Mouse (Mus musculus) CH12.LX (cell line): ENCODE measurements around the gene AC134908.4. TPM values are rescaled to one million over a fixed set of nuclear protein-coding genes. Genes with fewer than 3 reads are reported as not detected.

Experiments
- DNase-seq: peaks from one replicate; pipeline ENCODE4 v3.0.0-alpha.2; 2013; ENCODE audit errors: extremely low read depth
- H3K27ac ChIP-seq: 2 replicates; pipeline ENCODE4 v1.5.1; 2012; ENCODE audit warnings: low read depth, mild to moderate bottlenecking, control low read depth, moderate library complexity; ENCODE audit not compliant: insufficient read depth
- H3K27me3 ChIP-seq: replicated peaks from 2 replicates; pipeline ENCODE3; 2012; ENCODE audit warnings: inconsistent platforms
- H3K36me3 ChIP-seq, 2 experiments: replicated peaks in 1 of 2; 2 replicates each; pipeline versions ENCODE3 to v1.6.1; 2012; ENCODE audit warnings: inconsistent platforms in 1 of 2, low read length in 1 of 2, mild to moderate bottlenecking in 1 of 2, mixed read lengths in 1 of 2, moderate library complexity in 1 of 2; ENCODE audit not compliant: control insufficient read depth in 1 of 2, insufficient read depth in 1 of 2
- H3K4me1 ChIP-seq, 2 experiments: 2 replicates each; pipeline ENCODE4 v1.6.1; 2012; ENCODE audit warnings: inconsistent platforms in 1 of 2, moderate library complexity in 1 of 2; ENCODE audit not compliant: insufficient read depth in 2 of 2, control insufficient read depth in 1 of 2
- H3K4me2 ChIP-seq: 2 replicates; pipeline ENCODE4 v1.6.1; 2012; ENCODE audit warnings: low read depth, mild to moderate bottlenecking, control low read depth; ENCODE audit not compliant: poor library complexity, insufficient read depth, severe bottlenecking
- H3K4me3 ChIP-seq, 3 experiments: fragments of 150-350 bp in 1 of 3; sonication (generic) in 1 of 3; replicated peaks in 1 of 3; 2 replicates each; pipeline versions ENCODE3 to v1.5.1; 2011 to 2012; ENCODE audit warnings: low read depth in 2 of 3, low read length in 2 of 3, mild to moderate bottlenecking in 2 of 3, moderate library complexity in 2 of 3, control low read depth in 1 of 3, improper control_type of control experiment in 1 of 3, inconsistent platforms in 1 of 3, mixed read lengths in 1 of 3; ENCODE audit not compliant: poor library complexity in 1 of 3
- H3K79me2 ChIP-seq: replicated peaks from 2 replicates; pipeline ENCODE4 v1.6.1; 2012; ENCODE audit warnings: mild to moderate bottlenecking, moderate library complexity; ENCODE audit not compliant: control insufficient read depth, poor library complexity, insufficient read depth, severe bottlenecking; ENCODE audit errors: extremely low read depth
- H3K9ac ChIP-seq: 2 replicates; pipeline ENCODE4 v1.6.1; 2012; ENCODE audit warnings: low read depth, mild to moderate bottlenecking, control low read depth, moderate library complexity; ENCODE audit not compliant: insufficient read depth
- H3K9me3 ChIP-seq: replicated peaks from 2 replicates; pipeline ENCODE3; 2012; ENCODE audit warnings: low read length, inconsistent platforms, mixed read lengths
- BHLHE40 ChIP-seq: IDR thresholded peaks from 2 replicates; pipeline ENCODE4 v1.6.1; 2011; ENCODE audit warnings: mild to moderate bottlenecking, low read depth, low read length, improper control_type of control experiment
- CHD1 ChIP-seq: IDR thresholded peaks from 2 replicates; pipeline ENCODE4 v1.6.1; 2012; ENCODE audit warnings: low read depth, low read length, improper control_type of control experiment, inconsistent platforms
- CHD2 ChIP-seq: IDR thresholded peaks from 2 replicates; pipeline ENCODE4 v1.6.1; 2011; ENCODE audit warnings: low read length, improper control_type of control experiment
- CTCF ChIP-seq, 2 experiments: IDR thresholded peaks in 1 of 2; conservative IDR thresholded peaks in 1 of 2; 2 replicates each; pipeline ENCODE4 v1.5.1; 2011 to 2012; ENCODE audit warnings: low read depth in 2 of 2, low read length in 2 of 2, improper control_type of control experiment in 1 of 2, inconsistent platforms in 1 of 2, mild to moderate bottlenecking in 1 of 2, moderate library complexity in 1 of 2
- E2F4 ChIP-seq: IDR thresholded peaks from 2 replicates; pipeline ENCODE4 v1.6.1; 2011; ENCODE audit warnings: low read depth, low read length, improper control_type of control experiment; ENCODE audit not compliant: insufficient replicate concordance
- ETS1 ChIP-seq: conservative IDR thresholded peaks from 2 replicates; pipeline ENCODE4 v1.6.1; 2012; ENCODE audit warnings: low read depth, mild to moderate bottlenecking, inconsistent platforms, low read length, improper control_type of control experiment, moderate library complexity
- GABPA ChIP-seq: IDR thresholded peaks from 2 replicates; pipeline ENCODE4 v1.6.1; 2012; ENCODE audit warnings: low read depth, low read length, improper control_type of control experiment, inconsistent platforms; ENCODE audit not compliant: insufficient replicate concordance
- HCFC1 ChIP-seq: IDR thresholded peaks from 2 replicates; pipeline ENCODE4 v1.6.1; 2012; ENCODE audit warnings: low read depth, mild to moderate bottlenecking, inconsistent platforms, low read length, improper control_type of control experiment
- IRF4 ChIP-seq: IDR thresholded peaks from 2 replicates; pipeline ENCODE4 v1.6.1; 2014; ENCODE audit warnings: low read depth, mild to moderate bottlenecking, inconsistent platforms, low read length, improper control_type of control experiment
- JUND ChIP-seq: conservative IDR thresholded peaks from 2 replicates; pipeline ENCODE4 v1.6.1; 2011; ENCODE audit warnings: low read depth, low read length, improper control_type of control experiment
- KAT2A ChIP-seq: IDR thresholded peaks from 2 replicates; pipeline ENCODE4 v1.6.1; 2012; ENCODE audit warnings: low read length, improper control_type of control experiment, inconsistent platforms; ENCODE audit not compliant: insufficient replicate concordance
- MAFK ChIP-seq: IDR thresholded peaks from 2 replicates; pipeline ENCODE4 v1.6.1; 2011; ENCODE audit warnings: low read length, improper control_type of control experiment; ENCODE audit not compliant: insufficient replicate concordance
- MAZ ChIP-seq: IDR thresholded peaks from 2 replicates; pipeline ENCODE4 v1.6.1; 2012; ENCODE audit warnings: low read depth, mild to moderate bottlenecking, inconsistent platforms, low read length, improper control_type of control experiment, moderate library complexity
- MYC ChIP-seq: IDR thresholded peaks from 2 replicates; pipeline ENCODE4 v1.6.1; 2011; ENCODE audit warnings: low read depth, mild to moderate bottlenecking, improper control_type of control experiment, low read length
- PAX5 ChIP-seq: IDR thresholded peaks from 2 replicates; pipeline ENCODE4 v1.6.1; 2012; ENCODE audit warnings: low read length, inconsistent platforms, mixed read lengths
- POLR2AphosphoS2 ChIP-seq: IDR thresholded peaks from 2 replicates; pipeline ENCODE4 v1.6.1; 2011; ENCODE audit warnings: low read depth, low read length, improper control_type of control experiment
- RCOR1 ChIP-seq: conservative IDR thresholded peaks from 2 replicates; pipeline ENCODE4 v1.6.1; 2012; ENCODE audit warnings: low read depth, mild to moderate bottlenecking, inconsistent platforms, low read length, improper control_type of control experiment
- SIN3A ChIP-seq: IDR thresholded peaks from 2 replicates; pipeline ENCODE4 v1.6.1; 2012; ENCODE audit warnings: low read length, improper control_type of control experiment, inconsistent platforms
- SMC3 ChIP-seq: IDR thresholded peaks from 2 replicates; pipeline ENCODE4 v1.6.1; 2011; ENCODE audit warnings: low read depth, low read length, improper control_type of control experiment
- TCF12 ChIP-seq: IDR thresholded peaks from 2 replicates; pipeline ENCODE4 v1.6.1; 2014; ENCODE audit warnings: low read depth, mild to moderate bottlenecking, inconsistent platforms, low read length, improper control_type of control experiment
- ZC3H11A ChIP-seq: IDR thresholded peaks from 2 replicates; pipeline ENCODE4 v1.6.1; 2012; ENCODE audit warnings: low read depth, mild to moderate bottlenecking, inconsistent platforms, low read length, improper control_type of control experiment
- ZKSCAN1 ChIP-seq: IDR thresholded peaks from 2 replicates; pipeline ENCODE4 v1.6.1; 2012; ENCODE audit warnings: low read depth, inconsistent platforms, low read length, improper control_type of control experiment, borderline replicate concordance
- ZMIZ1 ChIP-seq: IDR thresholded peaks from 2 replicates; pipeline ENCODE4 v1.6.1; 2012; ENCODE audit warnings: low read depth, mild to moderate bottlenecking, inconsistent platforms, low read length, improper control_type of control experiment
- ZNF384 ChIP-seq: IDR thresholded peaks from 2 replicates; pipeline ENCODE4 v1.6.1; 2012; ENCODE audit warnings: low read depth, low read length, improper control_type of control experiment, inconsistent platforms
- dilution Hi-C: fragments of 300-500 bp; cut with MboI; formaldehyde crosslinking; loops from 2 replicates; pipeline ENCODE4 v1.14.3; 2020; ENCODE audit warnings: low sequenced_read_pairs; ENCODE audit not compliant: extremely low pct_unique_long_range_greater_than_20kb, extremely low pct_ligation_motif_present
- in situ Hi-C: fragments of 300-500 bp; cut with MboI; formaldehyde crosslinking; loops from 3 replicates; pipeline ENCODE4 v1.14.3; 2019; ENCODE audit warnings: low sequenced_read_pairs, low pct_ligation_motif_present, low pct_unique_long_range_greater_than_20kb, mixed read lengths
- polyA plus RNA-seq: library from polyadenylated mRNA; unstranded; fragments of >175 nt; gene quantifications from 2 replicates; pipeline ENCODE4 v1.2.1, GENCODE M21; 2012; ENCODE audit warnings: low read depth; ENCODE audit not compliant: insufficient read length
- total RNA-seq, 2 experiments: library from RNA; depleted of rRNA; stranded (reverse); fragments of 300-350 nt in 1 of 2; fragments of >200 nt in 1 of 2; gene quantifications; 2 replicates each; pipeline ENCODE4 v1.2.3; 2012 to 2014

Gene AC134908.4
- total and polyA plus RNA-seq, 3 experiments = not detected

DNA sequence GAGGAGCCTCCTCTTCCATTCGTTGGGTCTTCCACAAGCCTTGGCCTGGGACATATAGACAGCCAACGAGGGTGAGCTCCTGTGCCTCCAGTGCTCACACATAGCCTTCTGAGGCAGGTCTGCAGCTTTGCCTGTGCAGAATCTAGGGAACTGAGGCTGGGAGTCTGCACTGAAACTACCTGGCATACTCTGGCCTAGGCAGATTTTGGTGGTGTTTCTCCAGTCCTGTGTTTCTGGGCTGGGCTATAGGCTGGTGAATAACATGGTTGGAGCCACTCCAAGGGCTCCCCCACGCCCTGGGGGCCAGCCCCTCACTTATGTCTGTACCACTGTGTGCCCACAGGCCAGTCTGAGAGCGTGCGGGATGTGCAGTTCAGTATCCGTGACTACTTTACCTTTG is 29.9 kb upstream of the AC134908.4 start:
- no peak for TF ChIP-seq ZMIZ1
- no peak for TF ChIP-seq RCOR1
- TF ChIP-seq ETS1 = no peak
- no peak for TF ChIP-seq CTCF (conservative IDR thresholded peaks at IDR 0.05 in 1 of 2, IDR thresholded peaks at IDR 0.05 in 1 of 2; ENCODE audit: low read depth in 2 of 2, low read length in 2 of 2)
- TF ChIP-seq SIN3A = no peak
- no peak for TF ChIP-seq PAX5
- TF ChIP-seq CHD2 = no peak
- TF ChIP-seq ZC3H11A = no peak
- no peak for TF ChIP-seq ZNF384
- TF ChIP-seq HCFC1 = no peak
- TF ChIP-seq MYC = no peak
- no peak for TF ChIP-seq IRF4
- no peak for TF ChIP-seq BHLHE40
- no peak for TF ChIP-seq ZKSCAN1
- TF ChIP-seq SMC3 = no peak
- TF ChIP-seq POLR2AphosphoS2 = no peak
- TF ChIP-seq MAZ = no peak
- no peak for TF ChIP-seq KAT2A
- Histone ChIP-seq H3K36me3 (peaks cover 36 to 53% of the 10 kb centered on the region in 2 experiments), H3K4me1 (peaks cover 19 to 43% of the 10 kb centered on the region in 2 experiments), H3K4me3 (peak overlapping the region in 1 of 3 experiments; percentile 10), H3K27ac (no peak overlapping the region), H3K79me2 (no peaks in the 10 kb centered on the region), H3K9ac (no peak overlapping the region), H3K9me3 (no peaks in the 10 kb centered on the region), H3K27me3 (peaks cover 21% of the 10 kb centered on the region), H3K4me2 (peak overlapping the region; percentile 85; the same call in 1 of the 2 replicates)
- dilution Hi-C loops (no loop called here), in situ Hi-C loops (no loop called here)
- no peak for DNase-seq

GRCm38 (mm10) chr17:25824362-25825142 is 29.1 kb upstream of the AC134908.4 start:
- peak overlapping the region; percentile 91 for H3K9ac ChIP-seq
- H3K27me3 ChIP-seq = peaks cover 29% of the 10 kb centered on the region
- TF ChIP-seq CHD1 = no peak
- no peak for TF ChIP-seq E2F4
- TF ChIP-seq MAFK = no peak
- no peak for TF ChIP-seq RCOR1
- TF ChIP-seq PAX5 = no peak
- no peak for TF ChIP-seq TCF12
- TF ChIP-seq ZNF384 = no peak
- no peak for TF ChIP-seq GABPA
- no peak for TF ChIP-seq ZC3H11A
- no peak for TF ChIP-seq IRF4
- TF ChIP-seq JUND = no peak
- TF ChIP-seq, all 38 proteins: peak for 0
- H3K27ac ChIP-seq = no peak overlapping the region
- peaks cover 32 to 46% of the 10 kb centered on the region in 2 experiments for H3K36me3 ChIP-seq
- no peaks in the 10 kb centered on the region for H3K9me3 ChIP-seq
- dilution Hi-C loops (no loop called here), in situ Hi-C loops (no loop called here)
- peaks cover 25 to 43% of the 10 kb centered on the region in 2 experiments for H3K4me1 ChIP-seq
- H3K4me3 ChIP-seq = peak overlapping the region; percentile 85 to 89 (median 85)
- DNase-seq = peak; percentile 55
- H3K79me2 ChIP-seq = no peaks in the 10 kb centered on the region
- peak overlapping the region; percentile 85 for H3K4me2 ChIP-seq
